Mouse (Mus musculus) left cerebral cortex, adult 11 months (tissue): ENCODE data around the gene Focad.

Experiments
- DNase-seq: peaks from one replicate; pipeline ENCODE4 v3.0.0; 2022; ENCODE audit warnings: low spot score

Gene Focad

GRCm38 (mm10) chr4:88400302-88400991, 306.0 kb downstream of the Focad start:
- no peak for DNase-seq

GRCm38 (mm10) chr4:88400992-88401313, 306.5 kb downstream of the Focad start:
- DNase-seq = no peak

- DNase-seq = no peak
Observed at GRCm38 (mm10) chr4:88402884-88403283, 308.5 kb downstream of the Focad start.

- no peak for DNase-seq
Observed at GRCm38 (mm10) chr4:88406887-88407696, 312.7 kb downstream of the Focad start.

- no peak for DNase-seq
Observed at GRCm38 (mm10) chr4:88409279-88409678, 314.9 kb downstream of the Focad start.

- DNase-seq = no peak
Observed at GRCm38 (mm10) chr4:88412331-88412730, 317.9 kb downstream of the Focad start.

- DNase-seq = no peak
Observed at GRCm38 (mm10) chr4:88415017-88415416, 320.6 kb downstream of the Focad start.

- no peak for DNase-seq
Observed at GRCm38 (mm10) chr4:88419378-88419777, 324.9 kb downstream of the Focad start.

GRCm38 (mm10) chr4:88424563-88424962, 330.1 kb downstream of the Focad start:
- DNase-seq = no peak

- DNase-seq = no peak
Observed at GRCm38 (mm10) chr4:88427630-88428239, 333.3 kb downstream of the Focad start.

- DNase-seq = no peak
Observed at GRCm38 (mm10) chr4:88432412-88433024, 338.1 kb downstream of the Focad start.

GRCm38 (mm10) chr4:88436593-88437165, 342.2 kb downstream of the Focad start:
- DNase-seq = no peak

GRCm38 (mm10) chr4:88437166-88437565, 342.7 kb downstream of the Focad start:
- DNase-seq = no peak

GRCm38 (mm10) chr4:88437917-88438316, 343.5 kb downstream of the Focad start:
- no peak for DNase-seq

- DNase-seq = no peak
Observed at GRCm38 (mm10) chr4:88438326-88438989, 344.0 kb downstream of the Focad start, which contains the start of gene Hacd4. Hacd4 (minus strand) TSS chr4:88438928.

- DNase-seq = no peak
Observed at GRCm38 (mm10) chr4:88438990-88439329, 344.5 kb downstream of the Focad start.

- no peak for DNase-seq
Observed at GRCm38 (mm10) chr4:88439669-88440123, 345.3 kb downstream of the Focad start.

- no peak for DNase-seq
Observed at GRCm38 (mm10) chr4:88440814-88441213, 346.4 kb downstream of the Focad start.

- DNase-seq = no peak
Observed at GRCm38 (mm10) chr4:88448976-88449375, 354.5 kb downstream of the Focad start.

GRCm38 (mm10) chr4:88450087-88450765, 355.8 kb downstream of the Focad start:
- DNase-seq = no peak

- no peak for DNase-seq
Observed at GRCm38 (mm10) chr4:88458093-88458492, 363.7 kb downstream of the Focad start.
